Mouse (Mus musculus): ENCODE data around the gene Sirt7. TPM values are rescaled to one million over a fixed set of nuclear protein-coding genes. Genes with fewer than 3 reads are reported as not detected.
A peak's percentile ranks its signal among the peaks of the same experiment; 100 is the strongest.

Sirt7 gene
- 100 and 108 TPM in 2 replicates for polyA plus RNA-seq (2015; fragmentation: Nextera tagmentation; extraction: Ambion mirVana)

GRCm38 (mm10) chr11:120625152-120625775, at the start of gene Sirt7:
Gene Sirt7 (minus strand): TSS chr11:120625240.
- DNase-seq (ENCODE audit: low spot score) = no peak

- DNase-seq (ENCODE audit: low spot score) = no peak
These were observed 48.6 kb upstream of the Sirt7 start for GRCm38 (mm10) chr11:120673594-120674122.

- peak; percentile 96 for DNase-seq (ENCODE audit: low spot score)
These were observed 47.9 kb upstream of the Sirt7 start, which contains the start of gene Aspscr1 for GRCm38 (mm10) chr11:120672687-120673593. Gene Aspscr1 (plus strand): TSS chr11:120672973.

DNA sequence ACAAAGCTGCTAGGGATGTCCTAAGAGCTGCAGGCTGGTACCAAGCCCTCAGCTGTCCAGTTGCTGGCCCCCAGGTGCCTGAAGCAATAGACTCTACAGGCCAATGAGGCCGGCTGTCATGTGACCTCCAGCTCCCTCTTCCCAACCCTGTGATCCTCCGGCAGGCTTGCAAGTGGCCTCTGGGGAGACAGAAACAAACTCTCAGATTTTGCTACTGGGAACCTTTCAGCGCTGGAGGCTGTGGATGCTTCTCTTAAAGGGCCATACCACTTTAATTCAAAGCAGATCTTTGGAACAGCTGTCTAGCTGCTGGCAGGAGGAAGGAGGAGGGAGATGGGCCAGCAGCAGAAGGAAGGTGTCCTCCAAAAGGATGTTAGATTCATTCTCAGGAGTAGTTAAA, 41.6 kb upstream of the Sirt7 start:
- DNase-seq (ENCODE audit: low spot score) = no peak

- DNase-seq (ENCODE audit: low spot score) = no peak
These were observed 40.4 kb upstream of the Sirt7 start for GRCm38 (mm10) chr11:120665406-120665805.

DNA sequence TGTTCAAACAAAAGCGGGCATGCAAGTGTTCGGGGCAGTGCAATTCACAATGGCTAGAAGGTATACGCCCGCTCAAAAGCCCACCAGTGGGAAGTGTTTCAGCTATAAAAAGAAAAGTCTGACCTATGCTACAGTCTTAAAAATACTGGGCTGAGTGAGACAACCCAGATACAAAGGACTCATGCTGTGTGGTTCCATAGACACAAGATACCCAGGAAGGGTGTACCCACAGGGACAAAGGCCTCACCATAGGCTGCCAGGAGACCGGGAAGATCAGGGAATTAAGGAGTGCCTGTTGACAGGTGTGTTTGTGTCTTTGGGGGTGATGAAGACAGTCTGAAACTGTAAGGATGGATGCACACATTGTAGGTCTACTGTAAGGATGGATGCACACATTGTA, 38.7 kb upstream of the Sirt7 start:
- no peak for DNase-seq (ENCODE audit: low spot score)

DNA sequence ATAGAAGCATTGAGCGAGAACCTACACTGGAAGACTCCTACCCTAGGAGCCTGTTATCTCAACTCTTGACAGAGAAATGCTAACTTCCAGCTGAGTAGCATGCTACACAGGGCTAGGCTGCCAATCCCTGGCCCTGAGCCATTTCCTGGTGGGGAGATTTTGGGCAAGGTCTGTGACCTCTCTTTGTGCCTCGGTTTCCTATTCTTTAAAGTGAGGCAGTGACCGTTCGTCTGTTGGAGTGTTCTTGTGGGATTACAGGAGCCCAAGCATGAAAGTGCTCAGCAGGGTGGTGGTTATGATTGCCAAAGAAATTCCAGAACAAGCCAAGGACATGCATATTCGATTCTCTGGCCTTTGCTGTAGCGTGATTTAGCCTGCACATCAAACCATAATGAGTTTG, 37.7 kb upstream of the Sirt7 start:
- no peak for DNase-seq (ENCODE audit: low spot score)

DNA sequence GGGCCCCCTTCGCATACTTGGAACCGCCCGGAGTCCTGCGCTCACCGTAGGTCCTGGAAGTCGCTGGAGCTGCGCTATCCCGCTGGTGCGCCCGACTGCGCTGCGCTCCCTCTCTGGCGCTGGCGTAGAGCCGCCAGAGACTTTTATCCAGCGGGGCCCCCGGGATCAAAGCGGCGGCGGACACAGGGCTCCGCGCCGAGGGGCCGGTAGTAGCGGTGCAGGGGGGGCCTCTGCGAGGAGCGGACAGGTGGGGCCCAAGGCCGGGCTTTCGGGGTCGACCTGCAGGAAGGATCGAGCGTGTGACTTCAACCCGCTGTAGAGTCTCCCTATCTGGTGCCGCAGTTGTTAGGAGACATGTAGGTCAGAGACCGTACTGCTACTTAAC, 36.0 kb upstream of the Sirt7 start, which contains the start of gene Notum:
Gene Notum, minus strand, starts transcription at position 100 of the 385 bp plus-strand sequence.
- DNase-seq (ENCODE audit: low spot score) = no peak

GRCm38 (mm10) chr11:120660301-120661075, 35.4 kb upstream of the Sirt7 start:
- peak; percentile 22 for DNase-seq (ENCODE audit: low spot score)

DNA sequence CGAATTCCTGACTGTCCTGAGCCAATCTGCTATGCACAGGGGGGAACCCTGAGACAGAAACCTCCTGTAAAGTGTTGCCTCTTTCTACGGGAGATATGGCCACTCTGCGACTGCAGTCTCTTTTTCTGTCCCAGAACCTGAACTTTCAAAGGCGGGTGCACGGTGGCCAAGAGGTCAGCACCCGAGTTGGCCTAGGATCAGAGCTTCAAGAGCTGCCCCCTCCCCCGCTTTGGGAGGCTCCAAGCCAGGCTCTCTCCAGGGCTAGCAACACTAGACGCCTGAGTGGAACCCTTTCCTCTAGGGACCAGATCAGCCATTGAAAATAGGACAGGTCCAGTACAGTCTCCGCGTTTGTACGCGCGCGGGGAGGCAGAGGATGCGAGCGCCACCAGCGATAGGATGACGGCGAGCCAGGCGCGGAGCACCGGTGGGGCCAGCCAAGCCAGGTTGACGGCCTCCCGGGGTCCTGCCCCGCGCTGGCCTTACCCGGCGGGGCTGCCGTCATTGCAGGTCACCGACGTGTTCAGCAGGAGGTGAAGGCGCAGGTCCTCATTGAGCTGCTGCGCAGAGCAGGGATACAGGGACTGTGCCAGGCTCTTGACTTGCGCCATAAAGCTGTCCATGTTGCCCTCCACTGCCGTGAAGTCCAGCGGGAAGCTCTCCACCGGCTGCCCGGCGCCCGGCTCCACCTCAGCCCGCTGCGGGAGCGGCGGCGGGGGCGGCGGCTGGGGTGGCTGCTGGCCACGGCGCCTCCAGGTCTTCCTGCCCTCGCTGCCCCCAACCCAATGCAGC, 34.7 kb upstream of the Sirt7 start:
- DNase-seq (ENCODE audit: low spot score) = no peak

DNA sequence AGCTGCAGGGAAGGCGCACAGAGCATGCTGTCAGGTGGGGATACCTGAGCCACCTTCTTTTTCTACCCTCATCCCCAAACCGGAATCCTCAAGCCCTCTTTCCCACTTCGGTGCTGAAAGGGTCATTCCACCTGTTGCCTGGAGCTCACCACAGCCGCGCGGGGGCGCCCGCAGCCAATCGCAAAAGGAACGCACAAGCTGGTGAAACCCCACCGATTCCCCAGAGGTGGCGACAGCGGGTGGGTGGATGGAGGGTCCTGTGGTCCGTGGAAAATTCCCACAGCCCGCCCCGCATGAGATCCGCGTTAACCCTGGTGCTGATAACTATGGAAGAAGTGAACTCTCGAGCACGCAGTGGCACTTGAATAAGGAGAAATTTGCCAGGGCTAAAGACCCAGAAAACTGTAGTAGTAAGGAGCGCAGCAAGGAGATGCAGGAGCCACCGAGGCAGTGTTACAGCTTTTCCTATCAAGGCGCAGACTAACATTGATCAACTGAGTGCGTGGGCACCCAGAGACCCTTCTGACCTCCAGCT, 33.9 kb upstream of the Sirt7 start:
- peak; percentile 81 for DNase-seq (ENCODE audit: low spot score)

GRCm38 (mm10) chr11:120657301-120657700, 32.3 kb upstream of the Sirt7 start:
- DNase-seq (ENCODE audit: low spot score) = no peak

GRCm38 (mm10) chr11:120654741-120655140, 29.7 kb upstream of the Sirt7 start:
- DNase-seq (ENCODE audit: low spot score) = no peak

DNA sequence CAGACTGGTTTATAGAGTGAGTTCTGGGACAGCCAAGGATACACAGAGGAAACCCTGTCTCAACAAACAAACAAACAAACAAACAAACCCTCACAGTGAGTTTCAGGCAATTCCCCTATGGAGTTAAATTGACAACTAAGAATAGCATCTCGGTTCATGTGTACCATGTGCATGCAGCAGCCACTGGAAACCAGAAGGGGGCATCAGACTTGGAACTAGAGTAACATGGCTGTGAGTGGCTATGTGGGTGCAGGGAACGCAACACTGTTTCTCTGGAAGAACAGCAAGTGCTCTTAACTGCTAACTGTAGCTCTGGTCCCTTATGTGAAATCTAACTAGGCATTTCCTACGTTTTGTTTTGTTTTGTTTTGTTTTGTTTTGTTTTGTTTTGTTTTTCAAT, 26.8 kb upstream of the Sirt7 start:
- no peak for DNase-seq (ENCODE audit: low spot score)

- peak; percentile 66 for DNase-seq (ENCODE audit: low spot score)
These were observed 23.0 kb upstream of the Sirt7 start, which contains the start of gene Myadml2 for GRCm38 (mm10) chr11:120648001-120648476. Gene Myadml2 (minus strand): TSS chr11:120648158.

- no peak for DNase-seq (ENCODE audit: low spot score)
These were observed 22.2 kb upstream of the Sirt7 start for GRCm38 (mm10) chr11:120647047-120647830.

DNA sequence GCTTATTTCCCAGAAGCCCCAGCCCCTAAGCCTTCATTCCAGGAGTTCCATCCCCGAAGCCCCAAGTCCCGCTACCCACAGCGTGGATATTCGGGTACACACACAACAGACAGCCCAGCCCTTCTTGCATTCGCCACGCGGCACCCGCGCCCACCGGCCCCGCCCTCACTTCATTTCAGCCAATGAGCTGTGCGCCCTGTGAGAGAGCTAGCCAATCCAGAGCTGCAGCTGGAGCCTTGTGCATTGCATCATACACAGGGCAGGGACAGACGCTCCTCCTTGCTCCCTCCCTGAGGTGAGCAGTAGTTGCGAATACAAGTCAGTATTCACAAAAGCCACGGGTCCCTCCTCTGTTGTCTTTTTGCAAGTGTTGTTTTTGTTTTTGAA, 18.6 kb upstream of the Sirt7 start, which contains the start of gene Pycr1:
Gene Pycr1, minus strand, starts transcription at position 169 of the 387 bp plus-strand sequence.
- peak; percentile 94 for DNase-seq (ENCODE audit: low spot score)

DNA sequence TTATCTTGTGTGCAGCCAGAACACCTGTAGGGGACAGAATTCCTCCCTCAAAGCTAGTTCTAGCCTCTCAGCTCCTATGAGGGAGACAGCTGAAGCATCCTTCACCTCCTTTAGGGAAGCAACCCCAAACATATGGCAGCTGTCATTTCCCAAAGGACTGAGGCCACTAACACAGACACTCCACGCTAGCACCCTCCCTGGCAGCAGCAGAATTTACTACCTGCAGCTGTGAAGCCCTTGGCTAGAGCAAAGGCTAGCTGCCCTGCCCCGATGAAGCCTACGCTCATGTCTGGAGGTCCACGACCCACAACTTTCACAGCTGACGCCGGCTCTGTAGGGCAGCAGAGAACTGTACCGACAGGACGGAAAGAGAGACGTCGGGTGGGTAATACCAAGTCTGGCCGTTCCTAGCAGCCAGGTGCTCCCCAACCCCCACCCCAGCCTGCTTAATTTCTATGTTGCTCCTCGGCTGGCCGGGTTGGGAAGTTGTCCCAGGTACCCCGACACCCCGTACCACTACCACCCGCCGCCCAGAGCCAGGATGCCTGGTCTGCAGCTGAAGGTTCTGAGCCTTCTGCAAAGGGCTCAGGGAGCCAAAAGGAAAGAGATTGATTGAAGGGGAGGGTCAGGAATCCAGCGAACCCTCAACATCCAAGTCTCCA, 18.0 kb upstream of the Sirt7 start:
- DNase-seq (ENCODE audit: low spot score) = no peak

DNA sequence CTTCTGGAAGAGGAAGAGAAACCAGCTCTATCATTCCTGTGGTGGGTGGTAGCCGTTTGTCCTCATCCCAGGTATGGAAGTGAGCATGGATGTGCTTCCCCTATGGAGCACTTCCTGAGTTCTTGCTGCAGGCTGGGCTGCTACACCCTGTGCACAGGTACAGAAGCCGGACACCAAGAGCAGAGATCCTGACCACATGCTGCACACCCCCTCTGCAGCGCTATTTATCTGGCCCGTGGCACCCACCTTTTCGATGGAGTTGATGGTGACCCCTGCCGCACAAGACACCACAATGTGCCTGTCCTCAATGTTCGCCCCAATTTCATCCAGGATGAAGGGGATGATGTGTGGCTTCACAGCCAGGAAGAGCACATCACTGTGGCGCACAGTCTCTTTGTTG, 16.8 kb upstream of the Sirt7 start:
- DNase-seq (ENCODE audit: low spot score) = no peak
